Mouse (Mus musculus): ENCODE results near the gene Aqp5.

Gene Aqp5

DNA sequence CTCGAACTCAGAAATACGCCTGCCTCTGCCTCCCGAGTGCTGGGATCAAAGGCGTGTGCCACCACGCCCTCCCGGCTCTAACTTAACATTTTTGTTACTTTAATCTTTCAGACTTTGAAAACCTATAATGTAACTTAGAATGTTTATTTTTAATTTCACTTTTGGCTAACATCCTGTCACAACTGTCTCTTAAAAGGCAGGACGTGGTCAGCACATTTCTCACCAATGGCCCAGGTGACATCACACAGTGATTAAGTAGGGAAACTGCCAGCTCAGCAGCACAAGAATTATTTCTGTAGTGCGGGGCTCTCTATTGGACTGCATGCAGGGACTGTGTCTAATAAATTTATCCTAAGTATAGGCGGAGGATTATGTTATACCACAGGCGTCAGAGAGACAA, 53.2 kb downstream of the Aqp5 start:
- no peak for DNase-seq

Measured in thymus, postnatal 4 days (tissue).